Mouse (Mus musculus) heart, embryonic 16.5 days (tissue): ENCODE results near the gene Mfsd4a. TPM values are rescaled to one million over a fixed set of nuclear protein-coding genes. Genes with fewer than 3 reads are reported as not detected.

Experiments
- polyA plus RNA-seq: library from polyadenylated mRNA; unstranded; fragments of >200 nt; fragmentation: Nextera tagmentation; extraction: Ambion mirVana; gene quantifications from 2 replicates; pipeline ENCODE4 v1.2.1, GENCODE M21; 2015

Mfsd4a gene
- polyA plus RNA-seq, 1 experiment from 2014 or later = 8.5 TPM

Other genes starting within 250 kb of the Mfsd4a start
- 10.3 and 11.7 TPM in 2 replicates for gene Slc41a1, start 240.6 kb downstream of the Mfsd4a start, polyA plus RNA-seq
- 20.3 and 21.1 TPM in 2 replicates for gene Rab29, start 200.8 kb downstream of the Mfsd4a start, polyA plus RNA-seq
- 43.8 and 46.9 TPM in 2 replicates for gene Nucks1, start 157.5 kb downstream of the Mfsd4a start, polyA plus RNA-seq
- gene Slc45a3, start 105.1 kb downstream of the Mfsd4a start, polyA plus RNA-seq = 5.1 and 5.4 TPM in 2 replicates
- 17.5 and 17.8 TPM in 2 replicates for gene Elk4, start 60.5 kb downstream of the Mfsd4a start, polyA plus RNA-seq
- 1.7 and 2.2 TPM in 2 replicates for gene Cdk18, start 71.6 kb upstream of the Mfsd4a start, polyA plus RNA-seq
- not detected in 2 replicates for gene Lemd1, start 123.4 kb upstream of the Mfsd4a start, polyA plus RNA-seq
- gene AC124108.1, start 123.4 kb upstream of the Mfsd4a start, polyA plus RNA-seq = 0.04 TPM in 1 of 2 replicates, not detected in the other
- not detected in 2 replicates for gene Gm10188, start 161.7 kb upstream of the Mfsd4a start, polyA plus RNA-seq
- gene Klhdc8a, start 230.6 kb upstream of the Mfsd4a start, polyA plus RNA-seq = 0.49 and 0.62 TPM in 2 replicates
- gene Nuak2, start 248.1 kb upstream of the Mfsd4a start, polyA plus RNA-seq = 3.4 and 4.3 TPM in 2 replicates